Mouse (Mus musculus) hindbrain, embryonic 11.5 days (tissue): ENCODE measurements around the gene Sf3a3. TPM values are rescaled to one million over a fixed set of nuclear protein-coding genes. Genes with fewer than 3 reads are reported as not detected.
"Not testable (repeated sequence)": the region's sequence is repeated elsewhere in the genome, so short reads cannot be mapped to it uniquely, and the experiment has no call there.

ENCODE experiments used
- ATAC-seq: fragments of 200-750 bp; cut with Nextera tagmentation; 2 replicates; pipeline ENCODE4 v1.8.0; 2017; ENCODE audit warnings: mild to moderate bottlenecking, moderate TSS enrichment, moderate library complexity; ENCODE audit not compliant: low FRiP score
- DNase-seq: peaks from one replicate; pipeline ENCODE4 v3.0.0-alpha.2; 2015; ENCODE audit warnings: low spot score
- H3K27ac ChIP-seq: fragments of 300-500 bp; sonication (generic); 2 replicates; pipeline ENCODE4 v1.5.1; 2014; ENCODE audit warnings: mild to moderate bottlenecking, low read depth, low read length
- H3K27me3 ChIP-seq: fragments of 300-500 bp; sonication (generic); 2 replicates; pipeline ENCODE4 v1.6.1; 2014; ENCODE audit warnings: mild to moderate bottlenecking, low read length, moderate library complexity, mixed read lengths; ENCODE audit not compliant: control insufficient read depth, insufficient read depth
- H3K36me3 ChIP-seq: fragments of 300-500 bp; sonication (generic); 2 replicates; pipeline ENCODE4 v1.6.1; 2014; ENCODE audit warnings: mild to moderate bottlenecking, low read length, moderate library complexity, mixed read lengths; ENCODE audit not compliant: control insufficient read depth, insufficient read depth
- H3K4me1 ChIP-seq: fragments of 300-500 bp; sonication (generic); replicated peaks from 2 replicates; pipeline ENCODE4 v1.6.1; 2014; ENCODE audit warnings: low read length, mixed read lengths; ENCODE audit not compliant: control insufficient read depth, insufficient read depth
- H3K4me2 ChIP-seq: fragments of 300-500 bp; sonication (generic); replicated peaks from 2 replicates; pipeline ENCODE4 v1.6.1; 2014; ENCODE audit warnings: mild to moderate bottlenecking, low read depth, low read length
- H3K4me3 ChIP-seq: fragments of 300-500 bp; sonication (generic); 2 replicates; pipeline ENCODE4 v1.5.1; 2014; ENCODE audit warnings: low read depth, low read length
- H3K9ac ChIP-seq: fragments of 300-500 bp; sonication (generic); 2 replicates; pipeline ENCODE4 v1.6.1; 2014; ENCODE audit warnings: low read depth, low read length
- H3K9me3 ChIP-seq: fragments of 300-500 bp; sonication (generic); 2 replicates; pipeline ENCODE4 v1.6.1; 2016; ENCODE audit warnings: low read length; ENCODE audit not compliant: control insufficient read depth
- WGBS: fragments of 180-500 bp; shearing (Covaris S2); extraction: QIAGEN DNeasy Blood & Tissue Kit; methylation state at CpG from one replicate; pipeline ENCODE4 v1.1.7; 2014; 5-methylcytosine and 5-hydroxymethylcytosine counted together
- polyA plus RNA-seq: library from polyadenylated mRNA; unstranded; fragments of >200 nt; fragmentation: Nextera tagmentation; extraction: Ambion mirVana; gene quantifications from 2 replicates; pipeline ENCODE4 v1.2.1, GENCODE M21; 2014

Sf3a3 gene
- polyA plus RNA-seq, 1 experiment from 2014 or later = 197 TPM

- Histone ChIP-seq H3K4me1 (peaks cover 9% of the 10 kb centered on the region; the same call in 1 of the 2 replicates), H3K36me3 (no peaks in the 10 kb centered on the region), H3K9me3 (no peaks in the 10 kb centered on the region), H3K4me2 (0 out of 2 replicates have a peak overlapping the region, but pooled peaks have one; percentile 3), H3K27ac (peak overlapping the region; percentile 72), H3K9ac (peak overlapping the region; percentile 15; the same call in 1 of the 2 replicates), H3K4me3 (no peak overlapping the region), H3K27me3 (peaks cover 9% of the 10 kb centered on the region)
- ATAC-seq (no peak), DNase-seq (peak; percentile 41)
- 9% methylated on average over 6 of the region's 6 CpGs for WGBS
Measured at GRCm38 (mm10) chr4:124703881-124704796, 10.4 kb upstream of the Sf3a3 start.

GRCm38 (mm10) chr4:124704797-124705474 lies 9.6 kb upstream of the Sf3a3 start:
- 20% methylated on average over 11 of the region's 11 CpGs for WGBS
- 0 out of 2 replicates have a peak overlapping the region, but pooled peaks have one; percentile 3 for H3K4me2 ChIP-seq

GRCm38 (mm10) chr4:124705661-124706269 lies 8.8 kb upstream of the Sf3a3 start:
- Histone ChIP-seq H3K9me3 (no peaks in the 10 kb centered on the region), H3K36me3 (no peaks in the 10 kb centered on the region), H3K4me2 (no peak overlapping the region), H3K9ac (no peak overlapping the region), H3K27me3 (peaks cover 14% of the 10 kb centered on the region), H3K27ac (no peak overlapping the region), H3K4me3 (no peak overlapping the region), H3K4me1 (peaks cover 14% of the 10 kb centered on the region; the same call in 1 of the 2 replicates)
- no peak for DNase-seq
- no peak for ATAC-seq
- WGBS = 86% methylated on average over 23 of the region's 23 CpGs

More at GRCm38 (mm10) chr4:124704797-124705474, 9.6 kb upstream of the Sf3a3 start:
- Histone ChIP-seq H3K4me1 (peaks cover 14% of the 10 kb centered on the region; the same call in 1 of the 2 replicates), H3K9me3 (no peaks in the 10 kb centered on the region), H3K4me3 (no peak overlapping the region), H3K27me3 (peaks cover 14% of the 10 kb centered on the region), H3K9ac (peak overlapping the region; percentile 15; the same call in 1 of the 2 replicates), H3K36me3 (no peaks in the 10 kb centered on the region), H3K27ac (peak overlapping the region; percentile 72)
- ATAC-seq = no peak
- DNase-seq = peak; percentile 41

- H3K27me3 ChIP-seq, ATAC-seq, H3K4me2 ChIP-seq, H3K27ac ChIP-seq, H3K4me3 ChIP-seq, H3K36me3 ChIP-seq, H3K9me3 ChIP-seq, DNase-seq, H3K9ac ChIP-seq: not testable (repeated sequence)
- 88% methylated on average over 25 of the region's 25 CpGs for WGBS
- peaks cover 12% of the 10 kb centered on the region; the same call in 1 of the 2 replicates for H3K4me1 ChIP-seq
Measured at GRCm38 (mm10) chr4:124707381-124708199, 7.0 kb upstream of the Sf3a3 start.

- Histone ChIP-seq H3K27ac (0 out of 2 replicates have a peak overlapping the region, but pooled peaks have one; percentile 33), H3K4me1 (peaks cover 12% of the 10 kb centered on the region; the same call in 1 of the 2 replicates)
- not testable (repeated sequence) for H3K9me3 ChIP-seq, H3K36me3 ChIP-seq, H3K27me3 ChIP-seq, H3K4me2 ChIP-seq, H3K9ac ChIP-seq, H3K4me3 ChIP-seq, ATAC-seq, DNase-seq
- 25% methylated on average over 1 of the region's 1 CpGs for WGBS
Measured at GRCm38 (mm10) chr4:124708200-124708517, 6.4 kb upstream of the Sf3a3 start.

GRCm38 (mm10) chr4:124708518-124709477 lies 5.8 kb upstream of the Sf3a3 start:
- Histone ChIP-seq H3K36me3 (no peaks in the 10 kb centered on the region), H3K9me3 (no peaks in the 10 kb centered on the region), H3K4me3 (peak overlapping the region; percentile 25), H3K4me2 (peak overlapping the region; percentile 43), H3K27me3 (peaks cover 8% of the 10 kb centered on the region), H3K4me1 (peaks cover 12% of the 10 kb centered on the region; the same call in 1 of the 2 replicates), H3K9ac (peak overlapping the region; percentile 24), H3K27ac (peak overlapping the region; percentile 33; the same call in 1 of the 2 replicates)
- DNase-seq (peak; percentile 77), ATAC-seq (peak; percentile 44; the same call in 1 of the 2 replicates)
- WGBS = 2% methylated on average over 41 of the region's 41 CpGs

- 3% methylated on average over 18 of the region's 18 CpGs for WGBS
- Histone ChIP-seq H3K4me3 (peak overlapping the region; percentile 19; the same call in 1 of the 2 replicates), H3K9me3 (no peaks in the 10 kb centered on the region), H3K4me1 (peaks cover 10% of the 10 kb centered on the region; the same call in 1 of the 2 replicates), H3K27ac (0 out of 2 replicates have a peak overlapping the region, but pooled peaks have one; percentile 14), H3K9ac (no peak overlapping the region), H3K4me2 (peak overlapping the region; percentile 39), H3K27me3 (peaks cover 8% of the 10 kb centered on the region), H3K36me3 (no peaks in the 10 kb centered on the region)
- ATAC-seq (no peak), DNase-seq (peak; percentile 55)
Measured at GRCm38 (mm10) chr4:124709961-124710446, 4.6 kb upstream of the Sf3a3 start.
